Mouse (Mus musculus) embryonic facial prominence, embryonic 11.5 days (tissue): ENCODE measurements at regions not wholly inside any gene's neighbourhood (a gene's known extent, or its start where the extent isn't known, plus 50 kb on each side); places are given as distances from the start of the nearest gene placed in this dataset.

Experiments
- ATAC-seq: fragments of 200-750 bp; cut with Nextera tagmentation; replicated peaks from 2 replicates; pipeline ENCODE4 v1.8.0; 2017; ENCODE audit warnings: low read depth; ENCODE audit not compliant: insufficient number of reproducible peaks, low FRiP score, low TSS enrichment
- DNase-seq: peaks from one replicate; pipeline ENCODE4 v3.0.0-alpha.2; 2015; ENCODE audit warnings: low spot score
- H3K27ac ChIP-seq: fragments of 300-500 bp; sonication (generic); replicated peaks from 2 replicates; pipeline ENCODE4 v1.5.1; 2014; ENCODE audit warnings: mild to moderate bottlenecking, low read depth, low read length, control low read depth
- H3K27me3 ChIP-seq: fragments of 300-500 bp; sonication (generic); 2 replicates; pipeline ENCODE4 v1.6.1; 2014; ENCODE audit warnings: mild to moderate bottlenecking, low read length, moderate library complexity, mixed read lengths; ENCODE audit not compliant: control insufficient read depth, insufficient read depth
- H3K36me3 ChIP-seq: fragments of 300-500 bp; sonication (generic); replicated peaks from 2 replicates; pipeline ENCODE4 v1.6.1; 2014; ENCODE audit warnings: low read depth, mild to moderate bottlenecking, low read length, moderate library complexity, mixed read lengths; ENCODE audit not compliant: control insufficient read depth, insufficient read depth
- H3K4me1 ChIP-seq: fragments of 300-500 bp; sonication (generic); 2 replicates; pipeline ENCODE4 v1.6.1; 2014; ENCODE audit warnings: low read length, mixed read lengths; ENCODE audit not compliant: control insufficient read depth, insufficient read depth
- H3K4me2 ChIP-seq: fragments of 300-500 bp; sonication (generic); 2 replicates; pipeline ENCODE4 v1.6.1; 2014; ENCODE audit warnings: low read depth, mild to moderate bottlenecking, control low read depth, low read length, moderate library complexity
- H3K4me3 ChIP-seq: fragments of 300-500 bp; sonication (generic); 2 replicates; pipeline ENCODE4 v1.5.1; 2014; ENCODE audit warnings: low read depth, low read length, control low read depth
- H3K9ac ChIP-seq: fragments of 300-500 bp; sonication (generic); replicated peaks from 2 replicates; pipeline ENCODE4 v1.6.1; 2014; ENCODE audit warnings: mild to moderate bottlenecking, control low read depth, low read length
- H3K9me3 ChIP-seq: fragments of 300-500 bp; sonication (generic); replicated peaks from 2 replicates; pipeline ENCODE4 v1.6.1; 2016; ENCODE audit warnings: mild to moderate bottlenecking, low read length, inconsistent platforms, mixed read lengths; ENCODE audit not compliant: control insufficient read depth
- WGBS: fragments of 180-500 bp; shearing (Covaris S2); extraction: QIAGEN DNeasy Blood & Tissue Kit; methylation state at CpG from one replicate; pipeline ENCODE4 v1.1.7; 2014; 5-methylcytosine and 5-hydroxymethylcytosine counted together

DNA sequence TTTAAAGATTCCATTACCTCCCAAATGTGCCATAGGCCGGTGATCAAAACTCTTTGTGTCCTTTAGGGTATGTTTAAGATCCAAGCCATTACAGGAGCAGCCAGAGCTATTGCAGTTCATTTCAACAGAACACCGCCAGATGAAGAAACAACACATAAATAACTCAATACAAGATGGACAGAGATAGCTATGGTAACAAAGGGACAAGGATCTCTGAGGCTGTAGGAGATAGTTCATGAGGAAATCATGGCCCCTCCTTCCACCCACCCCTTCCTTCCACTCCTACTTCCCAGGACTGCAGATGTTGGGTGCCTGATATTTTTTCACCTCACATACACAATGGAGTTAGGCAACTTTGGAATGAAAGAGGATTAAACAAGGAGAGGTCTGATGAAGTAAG lies 92.1 kb upstream of the Ofcc1 start:
- H3K36me3 ChIP-seq, result no peaks in the 10 kb centered on the region
- no peak overlapping the region for H3K27ac ChIP-seq
- H3K27me3 ChIP-seq, result no peaks in the 10 kb centered on the region
- H3K4me2 ChIP-seq, result no peak overlapping the region
- no peak overlapping the region for H3K9ac ChIP-seq
- no peaks in the 10 kb centered on the region for H3K9me3 ChIP-seq
- H3K4me3 ChIP-seq, result no peak overlapping the region
- WGBS, result 95% methylated on average over 2 of the region's 2 CpGs
- no peaks in the 10 kb centered on the region for H3K4me1 ChIP-seq
- ATAC-seq (no peak), DNase-seq (no peak)

DNA sequence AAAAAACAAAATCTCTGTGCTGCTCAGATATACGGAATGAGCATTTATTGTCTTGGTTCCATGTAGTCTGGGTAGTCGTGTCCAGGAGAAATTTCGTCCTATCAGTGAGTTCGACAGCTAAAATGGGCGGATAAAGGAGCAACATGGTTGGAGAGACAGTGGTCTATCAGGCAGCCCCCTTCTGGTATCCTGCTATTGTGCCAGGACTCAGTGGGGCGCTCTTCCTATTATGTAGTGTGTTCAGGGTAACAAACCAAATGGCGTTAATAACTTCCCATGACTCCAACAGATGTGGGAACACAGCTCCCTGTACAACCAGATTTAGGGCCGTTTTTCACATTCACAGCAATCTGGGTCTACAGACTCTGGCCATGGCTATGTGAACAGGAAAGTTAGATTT lies 68.6 kb upstream of the Ofcc1 start:
- Histone ChIP-seq H3K4me3 (no peak overlapping the region), H3K27me3 (no peaks in the 10 kb centered on the region), H3K36me3 (no peaks in the 10 kb centered on the region), H3K4me1 (no peaks in the 10 kb centered on the region), H3K9me3 (no peaks in the 10 kb centered on the region), H3K4me2 (no peak overlapping the region), H3K27ac (no peak overlapping the region), H3K9ac (no peak overlapping the region)
- no peak for DNase-seq
- 89% methylated on average over 8 of the region's 8 CpGs for WGBS
- ATAC-seq, result no peak

DNA sequence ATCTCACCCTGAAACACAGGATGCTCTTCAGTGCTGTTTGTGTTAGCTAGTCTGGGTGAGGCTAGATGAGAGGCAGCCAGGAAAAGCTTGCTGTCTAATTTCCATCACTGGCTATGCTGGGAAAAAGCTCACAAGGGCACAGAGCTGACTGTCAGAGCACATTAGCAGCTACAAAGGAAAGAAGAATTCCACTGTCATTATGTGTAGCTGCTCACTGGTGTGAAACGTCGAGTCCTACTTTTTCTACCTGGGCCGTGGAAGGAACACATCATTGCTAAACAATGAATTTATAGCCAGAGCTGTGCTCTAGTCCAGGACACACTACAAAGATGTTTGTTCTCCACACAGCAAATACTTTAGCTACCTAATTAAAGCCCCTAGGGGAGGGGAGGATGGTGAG lies 61.8 kb upstream of the Ofcc1 start:
- H3K4me2 ChIP-seq, result no peak overlapping the region
- WGBS, result 59% methylated on average over 3 of the region's 3 CpGs
- H3K4me3 ChIP-seq, result no peak overlapping the region
- H3K27ac ChIP-seq, result no peak overlapping the region
- no peaks in the 10 kb centered on the region for H3K9me3 ChIP-seq
- ATAC-seq (no peak), DNase-seq (no peak)
- H3K27me3 ChIP-seq, result no peaks in the 10 kb centered on the region
- no peaks in the 10 kb centered on the region for H3K36me3 ChIP-seq
- H3K9ac ChIP-seq, result no peak overlapping the region
- no peaks in the 10 kb centered on the region for H3K4me1 ChIP-seq

- Histone ChIP-seq H3K4me2 (no peak overlapping the region), H3K9ac (no peak overlapping the region), H3K36me3 (no peaks in the 10 kb centered on the region), H3K4me1 (no peaks in the 10 kb centered on the region), H3K27ac (no peak overlapping the region), H3K4me3 (no peak overlapping the region), H3K9me3 (no peaks in the 10 kb centered on the region), H3K27me3 (no peaks in the 10 kb centered on the region)
- peak; percentile 41 for DNase-seq
- no peak for ATAC-seq
- WGBS, result 46% methylated on average over 3 of the region's 3 CpGs
Observed at GRCm38 (mm10) chr13:40417856-40418255, 56.6 kb upstream of the Ofcc1 start.

DNA sequence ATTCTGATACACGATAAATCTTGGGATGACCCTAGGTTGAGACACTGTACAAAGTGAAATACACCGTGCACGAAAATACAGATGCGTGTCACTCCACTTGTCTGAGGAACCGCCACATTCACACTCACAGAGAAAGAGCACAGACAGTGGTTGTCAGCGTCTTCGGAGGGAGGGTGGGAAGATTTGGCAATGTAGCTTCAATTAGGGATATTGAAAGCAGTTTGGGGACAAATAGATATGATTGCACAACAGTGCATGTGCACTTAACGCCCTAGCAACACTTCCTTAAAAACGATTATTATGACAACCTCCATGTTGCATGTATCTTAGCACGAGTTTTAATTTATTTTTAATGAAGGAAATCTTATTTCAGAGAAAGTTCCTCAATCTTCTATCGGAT lies 51.8 kb upstream of the Ofcc1 start:
- ATAC-seq (no peak), DNase-seq (no peak)
- H3K4me3 ChIP-seq, result no peak overlapping the region
- H3K4me1 ChIP-seq, result no peaks in the 10 kb centered on the region
- no peaks in the 10 kb centered on the region for H3K27me3 ChIP-seq
- no peaks in the 10 kb centered on the region for H3K36me3 ChIP-seq
- H3K9me3 ChIP-seq, result no peaks in the 10 kb centered on the region
- H3K4me2 ChIP-seq, result no peak overlapping the region
- H3K27ac ChIP-seq, result no peak overlapping the region
- WGBS, result 92% methylated on average over 11 of the region's 11 CpGs
- no peak overlapping the region for H3K9ac ChIP-seq
